Mouse (Mus musculus): ENCODE data around the gene Mgea5.

DNA sequence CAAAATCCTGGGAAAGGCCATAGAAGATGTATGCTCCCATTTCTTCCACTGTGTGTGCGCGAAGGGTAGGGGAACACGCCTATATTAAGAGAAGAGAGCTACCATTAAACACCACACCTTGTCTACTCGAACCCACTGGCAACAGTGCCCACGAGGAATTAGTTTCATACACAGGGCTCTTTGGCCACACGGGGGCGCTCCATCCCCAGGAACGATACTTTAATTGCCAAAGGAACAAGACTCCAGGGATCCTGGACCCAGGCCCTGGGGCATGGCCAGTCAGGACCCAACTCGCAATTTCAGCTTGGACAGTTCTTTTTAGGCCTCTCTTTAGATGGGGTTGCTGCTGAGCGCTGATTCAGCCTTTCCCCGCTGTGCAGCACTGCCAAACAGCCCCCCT, 29.6 kb upstream of the Mgea5 start:
- TF ChIP-seq GATA1 (IDR thresholded peaks at IDR 0.05; ENCODE audit: low read length) (no peak), TAL1 (IDR thresholded peaks at IDR 0.05; ENCODE audit: low read length) (no peak)
